Mouse (Mus musculus) layer of hippocampus, adult 11-12 months (tissue): ENCODE results near the gene Grrp1.

Experiments used
- DNase-seq: peaks from one replicate; pipeline ENCODE4 v3.0.0; 2022; ENCODE audit warnings: low spot score

Grrp1 gene

DNA sequence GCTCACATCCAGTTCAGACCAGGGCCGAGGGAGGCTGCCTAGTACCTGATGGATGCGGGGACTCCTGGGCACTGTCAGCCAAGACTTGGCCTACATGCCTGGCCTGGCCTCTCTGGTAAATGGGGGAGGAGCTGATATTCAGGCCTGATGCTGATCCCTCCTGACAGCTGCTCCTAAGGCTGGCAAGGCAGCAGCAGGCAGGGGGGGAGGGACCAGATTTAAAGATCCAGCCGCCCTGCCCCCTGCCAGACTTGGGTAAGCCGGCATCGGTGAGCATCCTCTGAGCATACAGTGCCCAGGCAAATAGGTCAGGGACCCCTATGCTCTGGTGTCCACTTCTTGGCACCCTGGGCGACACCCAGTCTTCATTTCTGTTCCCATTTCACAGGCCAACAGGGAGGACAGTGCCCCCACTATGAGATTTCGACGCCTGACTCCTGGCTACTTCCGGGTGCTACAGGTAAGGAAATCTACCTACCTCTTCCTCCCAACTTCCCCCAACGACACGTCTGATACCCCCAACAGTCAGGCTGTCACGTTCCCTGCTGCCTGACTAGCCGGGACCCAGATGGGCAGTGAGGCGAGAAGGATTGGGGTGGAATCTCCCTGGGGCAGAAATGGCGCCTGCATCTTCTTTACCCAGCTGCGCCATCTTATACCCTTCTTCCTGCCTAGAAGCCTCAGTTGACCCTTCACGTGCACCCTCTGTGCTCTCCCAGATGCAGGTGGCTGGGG lies 10.2 kb downstream of the Grrp1 start, which contains the start of gene E130218I03Rik:
Gene E130218I03Rik, plus strand, starts transcription at position 147 of the 735 bp plus-strand sequence.
- no peak for DNase-seq

GRCm38 (mm10) chr4:134238686-134239085 lies 15.2 kb downstream of the Grrp1 start:
- no peak for DNase-seq

- DNase-seq = no peak
Observed at GRCm38 (mm10) chr4:134238279-134238651, 15.6 kb downstream of the Grrp1 start, which contains the start of gene Cnksr1. TSS of gene Cnksr1 (minus strand) at chr4:134238399.

DNA sequence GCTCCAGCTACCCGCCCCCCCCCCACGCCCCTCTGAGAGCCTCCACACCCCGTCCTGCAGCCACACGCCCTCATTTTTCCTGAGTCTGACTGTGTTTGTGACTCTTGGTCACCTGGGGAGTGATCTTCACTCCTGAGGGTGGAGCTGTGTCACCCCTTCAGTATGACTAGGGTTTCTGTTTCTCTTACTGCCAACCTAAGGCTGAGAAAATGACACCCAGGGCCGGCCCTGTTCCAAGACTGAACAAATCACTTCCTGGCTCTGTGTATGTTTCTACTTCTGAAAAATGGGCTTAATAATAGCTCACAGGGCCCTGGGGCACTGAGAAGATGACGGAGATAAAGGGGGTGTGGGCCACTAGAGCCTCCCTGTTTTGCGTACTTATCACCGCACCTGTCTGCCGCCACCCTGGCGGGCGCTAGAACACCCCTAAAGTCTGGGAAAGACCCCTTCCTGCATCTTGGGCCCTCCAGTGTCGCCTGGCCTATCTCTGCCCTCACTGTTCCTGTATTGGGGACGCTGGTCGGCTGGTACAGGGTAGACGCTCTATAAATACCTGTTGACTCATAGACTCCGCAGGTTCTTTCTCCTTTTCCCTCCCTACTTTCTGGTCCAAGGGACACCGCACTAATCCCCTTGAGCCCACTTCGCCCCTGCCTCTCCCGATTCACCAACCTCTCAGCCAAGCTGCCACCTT lies 16.2 kb downstream of the Grrp1 start:
- DNase-seq = no peak

GRCm38 (mm10) chr4:134234876-134235275 lies 19.0 kb downstream of the Grrp1 start:
- no peak for DNase-seq

DNA sequence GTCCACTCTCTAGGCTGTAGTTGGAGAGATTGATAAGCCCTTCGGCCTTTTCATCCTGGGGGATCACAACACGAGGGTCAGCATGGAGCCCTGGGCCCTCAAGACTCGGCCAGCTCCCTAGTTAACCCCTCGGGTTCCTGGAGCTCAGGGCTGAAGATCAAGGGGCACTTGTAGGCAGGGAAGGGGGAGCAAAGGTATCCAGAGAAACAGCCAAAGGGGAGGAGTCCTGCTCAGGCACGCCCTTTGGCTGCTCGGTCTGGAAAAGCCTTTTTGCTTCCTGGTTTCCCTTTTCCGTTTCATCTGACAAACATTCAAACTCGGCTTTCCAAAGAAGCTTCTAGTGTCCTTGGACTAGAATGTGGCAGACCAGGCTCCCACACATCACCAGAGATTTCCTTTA lies 23.5 kb downstream of the Grrp1 start:
- DNase-seq = no peak

- no peak for DNase-seq
Observed at GRCm38 (mm10) chr4:134227194-134227593, 26.7 kb downstream of the Grrp1 start, which contains the start of gene Catsper4. TSS of gene Catsper4 (minus strand) at chr4:134227383.

- DNase-seq = no peak
Observed at GRCm38 (mm10) chr4:134222793-134223600, 30.9 kb downstream of the Grrp1 start.

GRCm38 (mm10) chr4:134206488-134207053 lies 47.3 kb downstream of the Grrp1 start:
- no peak for DNase-seq

GRCm38 (mm10) chr4:134203340-134203896 lies 50.5 kb downstream of the Grrp1 start:
- DNase-seq = no peak

- DNase-seq = no peak
Observed at GRCm38 (mm10) chr4:134202904-134203303, 51.0 kb downstream of the Grrp1 start, which contains the start of gene Gm7534. TSS of gene Gm7534 (minus strand) at chr4:134203004.
